Mouse (Mus musculus) cerebellum, postnatal 36 days (tissue): ENCODE results near the gene Hdac7.
A peak's percentile ranks its signal among the peaks of the same experiment; 100 is the strongest.

ENCODE experiments used
- DNase-seq, 2 experiments: peaks; one replicate each; pipeline ENCODE4 v3.0.0; 2021 to 2022; ENCODE audit warnings: mixed read lengths in 2 of 2

Hdac7 gene

DNA sequence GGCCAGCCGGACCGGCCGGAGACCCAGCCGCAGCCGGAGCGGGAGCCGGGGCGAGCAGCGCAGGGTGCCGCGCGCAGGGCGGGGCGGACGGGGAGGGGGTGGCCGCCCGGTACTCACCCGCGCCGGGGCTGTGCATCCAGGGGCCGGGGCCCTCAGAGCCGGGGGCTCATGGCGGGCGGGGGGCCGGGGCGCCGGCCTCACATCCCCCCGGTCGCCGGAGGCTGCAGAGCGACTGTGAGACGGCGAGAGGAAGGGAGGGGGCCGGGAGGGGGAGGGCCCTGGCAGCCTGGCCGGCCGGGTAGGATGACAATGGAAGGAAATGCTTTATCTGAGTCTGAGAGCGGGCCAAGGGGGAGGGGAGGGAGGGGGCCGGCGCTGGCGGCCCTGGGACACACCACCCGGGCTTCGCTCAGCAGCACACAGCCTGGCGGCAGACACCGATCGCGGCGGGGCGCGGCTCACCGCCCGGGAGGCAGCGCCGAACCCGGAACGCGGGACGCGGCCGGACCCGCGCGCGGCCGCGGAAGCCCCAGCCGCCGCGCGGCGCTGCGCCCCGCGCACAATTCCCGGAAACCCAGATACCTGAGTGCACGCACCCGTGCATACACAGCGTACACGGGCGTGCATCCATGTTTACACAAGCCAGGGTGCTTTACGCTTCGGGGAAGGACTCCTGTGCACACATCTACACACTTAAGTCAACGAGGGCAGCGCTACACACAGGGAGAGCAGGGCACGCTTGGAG is 12.9 kb downstream of the Hdac7 start:
- peak; percentile 70 to 71 for DNase-seq

DNA sequence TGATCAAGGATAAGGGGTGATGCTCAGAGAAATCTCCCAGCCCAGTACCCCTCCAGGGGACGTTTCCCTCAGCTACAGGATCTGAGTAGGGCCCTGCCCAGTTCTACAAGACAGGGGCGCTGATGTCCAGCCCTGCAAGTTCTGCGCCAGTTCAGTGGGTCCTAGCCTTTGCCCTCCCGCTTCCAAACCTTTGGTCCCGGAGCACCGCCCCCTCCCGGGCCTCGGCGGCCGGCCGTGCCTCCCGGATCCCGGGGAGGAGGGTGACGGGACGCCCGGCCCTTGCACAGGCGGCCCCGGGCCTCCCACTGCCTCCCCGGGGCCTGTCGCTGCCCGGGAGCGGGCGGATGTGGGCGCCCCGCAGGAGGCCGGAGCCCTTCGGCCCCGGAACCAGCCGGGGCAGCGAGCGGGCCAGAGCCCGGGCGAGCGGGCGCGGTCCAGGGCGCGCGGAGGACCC is 13.5 kb downstream of the Hdac7 start:
- DNase-seq, result peak; percentile 56 to 59

- no peak for DNase-seq
Observed at GRCm38 (mm10) chr15:97830253-97830787, 14.0 kb downstream of the Hdac7 start.

GRCm38 (mm10) chr15:97829432-97829831 is 14.9 kb downstream of the Hdac7 start:
- DNase-seq, result no peak

GRCm38 (mm10) chr15:97828901-97829338 is 15.4 kb downstream of the Hdac7 start:
- DNase-seq, result no peak

- DNase-seq, result no peak
Observed at GRCm38 (mm10) chr15:97828221-97828842, 16.0 kb downstream of the Hdac7 start.

DNA sequence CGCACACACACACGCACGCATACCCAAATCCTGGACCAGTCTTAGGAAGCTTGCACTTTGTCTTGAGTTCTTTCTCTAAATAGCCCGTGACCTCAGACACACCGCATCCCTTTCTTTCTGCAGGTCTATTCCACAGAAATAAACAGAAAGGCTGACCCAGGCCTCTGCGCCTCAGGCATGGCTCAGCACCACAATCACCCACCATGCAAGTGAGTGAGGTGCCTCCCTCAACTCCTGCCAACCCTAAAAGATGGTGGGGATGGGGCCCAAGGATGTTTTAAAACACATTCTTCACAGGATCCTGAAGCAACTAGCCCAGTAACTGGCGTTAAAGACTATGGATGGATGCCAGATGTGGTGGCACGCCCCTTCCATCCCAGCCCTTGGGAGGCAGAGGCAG is 16.9 kb downstream of the Hdac7 start:
- DNase-seq, result no peak

GRCm38 (mm10) chr15:97826588-97827261 is 17.6 kb downstream of the Hdac7 start:
- no peak for DNase-seq

DNA sequence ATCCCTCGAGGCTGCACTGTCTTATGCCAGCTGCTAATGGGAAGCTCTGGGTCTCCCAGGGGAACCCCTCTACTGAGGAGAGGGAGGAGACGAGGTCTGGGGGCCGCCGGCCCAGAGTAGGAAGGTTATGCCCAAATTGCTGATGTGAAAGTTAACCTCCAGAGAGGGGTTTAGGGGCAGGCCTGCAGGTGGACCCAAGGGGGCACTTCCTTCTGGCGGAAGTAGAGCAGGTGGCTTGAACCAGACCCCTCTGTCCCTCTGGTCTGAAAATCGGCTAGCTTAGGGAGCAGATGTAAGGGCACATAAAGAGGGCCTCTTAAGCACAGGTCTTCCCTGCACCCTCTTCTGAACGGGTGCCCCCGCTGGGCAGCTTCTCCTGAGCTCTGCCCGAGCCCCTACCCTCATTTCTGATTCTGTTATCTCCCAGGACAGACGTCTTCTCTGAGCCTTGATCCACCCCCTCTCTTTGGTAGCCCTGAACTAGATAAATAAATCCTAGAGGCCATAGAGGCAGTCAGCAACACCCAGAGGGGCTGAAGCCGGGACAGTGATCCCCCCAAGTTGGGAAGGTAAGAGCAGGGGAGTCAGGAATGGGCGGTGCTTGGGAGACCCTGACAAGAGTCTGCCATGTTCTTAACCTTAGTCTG is 18.2 kb downstream of the Hdac7 start:
- no peak for DNase-seq

DNA sequence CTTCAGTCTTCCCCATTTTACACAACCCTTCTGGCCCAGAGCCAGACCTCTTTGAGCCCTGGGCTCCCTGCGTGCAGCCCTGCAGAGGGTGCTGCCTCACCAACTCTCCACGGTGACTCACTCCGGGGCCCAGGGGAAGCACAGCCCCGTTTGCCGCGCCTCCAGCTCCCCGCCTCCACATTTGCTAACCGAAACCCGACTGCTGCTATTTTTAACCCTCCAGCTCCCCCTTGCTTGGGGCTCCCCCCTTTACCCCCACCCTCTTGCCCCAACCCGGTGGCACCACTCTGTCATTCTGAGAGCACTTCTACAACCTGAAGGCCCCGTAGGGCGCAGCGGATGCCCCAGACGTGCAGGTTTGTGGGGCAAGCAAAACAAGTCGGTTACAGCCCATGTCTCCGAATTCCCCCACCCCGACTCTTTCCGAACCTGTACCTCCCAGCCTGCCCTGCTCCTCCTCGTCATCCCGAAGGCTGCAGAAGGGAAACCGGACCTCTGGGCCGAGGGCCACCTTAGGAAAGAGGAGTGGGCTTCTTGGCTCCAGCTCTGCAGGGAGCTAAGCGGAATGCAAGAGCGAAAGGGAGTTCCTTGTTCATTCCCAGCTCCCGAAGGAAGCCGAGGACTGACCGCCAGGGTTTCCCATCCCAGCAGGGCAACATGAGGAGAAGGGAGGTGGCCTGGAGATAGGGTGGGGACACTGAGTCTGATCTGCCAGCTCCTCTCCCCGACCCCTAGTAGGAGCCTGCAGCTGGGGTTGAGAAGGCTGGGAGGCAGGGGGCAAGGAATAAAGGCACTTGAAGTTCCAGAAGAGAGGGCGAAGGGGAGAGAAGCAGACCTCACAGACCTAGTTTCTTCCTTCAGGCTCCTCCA is 19.0 kb downstream of the Hdac7 start:
- DNase-seq, result peak in 1 of 2 experiments; percentile 39

DNA sequence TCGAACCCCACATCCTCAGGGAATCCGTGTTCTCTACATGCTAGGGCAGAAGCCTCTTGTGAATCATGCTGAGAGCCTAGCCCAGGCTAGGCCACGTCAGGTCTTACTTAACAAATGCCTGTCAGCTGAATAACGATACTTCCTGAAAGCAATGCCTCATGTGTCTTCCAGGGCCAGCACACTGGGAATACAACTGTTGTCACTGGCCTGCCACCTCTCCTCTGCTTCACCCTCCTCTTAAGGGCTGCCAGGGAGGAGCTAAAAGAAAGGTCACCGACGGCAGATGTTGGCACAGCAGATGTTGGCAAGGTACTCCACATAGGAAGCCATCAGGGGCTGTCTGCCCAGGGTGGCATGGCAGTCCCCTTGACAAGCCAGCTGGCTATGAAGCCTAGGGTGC is 20.3 kb downstream of the Hdac7 start:
- no peak for DNase-seq

GRCm38 (mm10) chr15:97823479-97823878 is 20.8 kb downstream of the Hdac7 start:
- no peak for DNase-seq

GRCm38 (mm10) chr15:97822545-97823228 is 21.6 kb downstream of the Hdac7 start:
- no peak for DNase-seq

GRCm38 (mm10) chr15:97821983-97822363 is 22.3 kb downstream of the Hdac7 start:
- no peak for DNase-seq

DNA sequence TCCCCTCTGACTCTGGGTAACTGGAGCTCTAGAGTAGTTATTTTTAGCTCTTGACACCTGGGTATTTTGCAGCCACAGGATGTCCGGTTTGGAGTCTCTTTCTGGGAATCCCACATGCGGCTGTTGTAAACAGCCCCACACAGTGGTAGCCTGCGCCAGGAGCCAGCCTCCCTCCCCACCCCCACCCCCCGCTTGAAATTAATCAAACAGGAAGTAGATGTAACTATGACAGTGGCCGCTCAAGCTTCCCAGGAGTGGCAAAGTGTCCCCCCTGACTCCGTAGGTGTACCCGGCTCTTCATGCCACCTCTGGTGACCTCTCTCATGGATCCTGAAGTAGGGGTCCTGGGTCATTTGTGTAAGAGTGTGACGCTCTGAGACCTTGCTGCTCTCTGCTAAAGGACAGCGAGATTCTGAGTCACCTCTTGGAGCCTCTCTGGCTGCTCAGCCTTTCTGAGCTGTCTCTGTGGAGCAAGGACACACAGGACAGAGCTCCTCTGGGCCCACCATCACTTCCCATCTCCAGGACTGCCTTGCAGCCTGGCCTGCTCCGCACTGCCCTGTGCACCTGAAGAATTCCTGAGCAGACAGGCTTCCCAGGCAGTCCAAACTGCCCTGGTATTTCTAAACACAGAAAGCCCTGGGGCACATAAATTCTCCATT is 22.9 kb downstream of the Hdac7 start:
- no peak for DNase-seq

DNA sequence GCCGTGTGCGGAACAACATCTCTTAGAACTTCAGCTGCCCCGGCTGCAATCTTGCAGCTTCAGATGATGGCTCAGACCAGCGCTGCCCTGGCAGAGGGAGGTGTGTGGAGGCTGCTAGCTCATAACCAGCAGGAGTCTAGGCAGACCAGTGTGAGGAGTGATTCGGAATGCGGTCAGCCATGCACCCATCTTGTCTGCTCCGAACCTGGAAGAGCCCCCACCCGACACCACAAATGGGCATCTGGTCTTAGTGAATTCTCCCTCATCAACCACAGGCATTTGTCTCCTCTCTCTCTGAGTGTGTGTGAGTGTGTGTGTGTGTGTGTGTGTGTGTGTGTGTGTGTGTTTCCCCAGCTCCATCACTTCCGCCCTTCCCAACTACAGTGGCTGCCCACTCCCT is 24.4 kb downstream of the Hdac7 start:
- DNase-seq, result no peak

GRCm38 (mm10) chr15:97816199-97816994 is 27.9 kb downstream of the Hdac7 start:
- DNase-seq, result no peak

- DNase-seq, result no peak
Observed at GRCm38 (mm10) chr15:97815254-97815653, 29.0 kb downstream of the Hdac7 start.

DNA sequence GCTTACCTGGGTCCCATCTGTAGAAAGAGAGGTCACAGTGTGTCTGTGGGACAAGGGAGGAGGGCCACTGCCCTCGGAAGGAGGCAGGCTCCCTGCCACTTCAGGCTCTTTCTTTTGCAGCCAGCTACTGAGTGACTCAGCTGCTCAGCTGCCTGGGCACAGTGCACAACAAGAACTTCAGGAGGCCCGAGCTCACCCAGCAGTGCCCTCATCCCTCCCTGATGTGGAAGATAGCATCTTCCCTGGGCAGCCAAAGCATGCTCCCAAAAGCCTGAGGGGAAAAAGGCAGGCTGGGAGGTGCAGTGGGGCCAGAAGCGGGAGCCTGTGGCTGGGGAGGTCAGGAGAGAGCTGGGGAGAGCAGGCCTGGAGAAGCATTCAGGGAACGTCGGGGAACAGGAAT is 29.6 kb downstream of the Hdac7 start:
- no peak for DNase-seq
